Mouse (Mus musculus) megakaryocyte, adult 5-6 weeks (primary cell): ENCODE data around the gene Tox2. TPM values are rescaled to one million over a fixed set of nuclear protein-coding genes. Genes with fewer than 3 reads are reported as not detected.

Experiments used
- ATAC-seq: 2 replicates; pipeline ENCODE4 v1.8.0; 2016; ENCODE audit warnings: mild to moderate bottlenecking, inconsistent platforms; ENCODE audit not compliant: poor library complexity, severe bottlenecking
- total RNA-seq, 2 experiments: library from RNA; stranded (forward) in 1 of 2; stranded (reverse) in 1 of 2; fragments of 153-499, 151-499 nt in 1 of 2; fragments of 221-1000, 200-1000 nt in 1 of 2; gene quantifications; 2 replicates each; pipeline versions ENCODE4 v1.2.3 to v1.2.4; 2015 to 2017

Tox2 gene
- total RNA-seq, 2 experiments from 2014 or later: not detected

- ATAC-seq: no peak
These were observed 1.8 kb downstream of the Tox2 start for GRCm38 (mm10) chr2:163204548-163205261.

- no peak for ATAC-seq
These were observed 2.3 kb downstream of the Tox2 start for GRCm38 (mm10) chr2:163205262-163205647.

GRCm38 (mm10) chr2:163205737-163206490 is 3.0 kb downstream of the Tox2 start:
- ATAC-seq: no peak

- ATAC-seq: no peak
These were observed 4.4 kb downstream of the Tox2 start for GRCm38 (mm10) chr2:163207315-163207714.

- ATAC-seq: no peak
These were observed 6.2 kb downstream of the Tox2 start for GRCm38 (mm10) chr2:163209139-163209538.

GRCm38 (mm10) chr2:163213085-163213484 is 10.2 kb downstream of the Tox2 start:
- no peak for ATAC-seq

GRCm38 (mm10) chr2:163218095-163218494 is 15.2 kb downstream of the Tox2 start:
- no peak for ATAC-seq

GRCm38 (mm10) chr2:163218571-163218970 is 15.6 kb downstream of the Tox2 start:
- no peak for ATAC-seq

- ATAC-seq: no peak
These were observed 16.5 kb downstream of the Tox2 start for GRCm38 (mm10) chr2:163219447-163219846.

- ATAC-seq: no peak
These were observed 17.8 kb downstream of the Tox2 start for GRCm38 (mm10) chr2:163220706-163221105.

- ATAC-seq: no peak
These were observed 22.4 kb downstream of the Tox2 start for GRCm38 (mm10) chr2:163225302-163225701.

- ATAC-seq: peak; percentile 93
These were observed 26.1 kb downstream of the Tox2 start for GRCm38 (mm10) chr2:163229050-163229449.

GRCm38 (mm10) chr2:163231781-163232534 is 29.0 kb downstream of the Tox2 start:
- ATAC-seq: no peak

GRCm38 (mm10) chr2:163233666-163234065 is 30.7 kb downstream of the Tox2 start:
- no peak for ATAC-seq

GRCm38 (mm10) chr2:163236057-163236456 is 33.1 kb downstream of the Tox2 start:
- ATAC-seq: no peak

GRCm38 (mm10) chr2:163237999-163238529 is 35.1 kb downstream of the Tox2 start:
- no peak for ATAC-seq

GRCm38 (mm10) chr2:163239945-163240344 is 37.0 kb downstream of the Tox2 start:
- no peak for ATAC-seq

GRCm38 (mm10) chr2:163241867-163242266 is 38.9 kb downstream of the Tox2 start:
- ATAC-seq: peak; percentile 43

GRCm38 (mm10) chr2:163243917-163244852 is 41.3 kb downstream of the Tox2 start:
- ATAC-seq: no peak

GRCm38 (mm10) chr2:163248912-163249311 is 46.0 kb downstream of the Tox2 start:
- ATAC-seq: no peak
